Mouse (Mus musculus): ENCODE measurements at regions not wholly inside any gene's neighbourhood (a gene's known extent, or its start where the extent isn't known, plus 50 kb on each side); places are given as distances from the start of the nearest gene placed in this dataset.

- TF ChIP-seq CTCF (IDR thresholded peaks at IDR 0.05; ENCODE audit: borderline replicate concordance, extremely low read depth, insufficient read depth, insufficient read length) (no peak), POLR2A (IDR thresholded peaks at IDR 0.05; ENCODE audit: borderline replicate concordance, extremely low read depth, insufficient read depth, insufficient read length, poor library complexity, severe bottlenecking) (no peak)
These were observed 227.3 kb upstream of the Irx5 start for GRCm38 (mm10) chr8:92130025-92130557.

All from brain, embryonic 14.5 days (tissue).